Mouse (Mus musculus): ENCODE data around the gene Ankrd44. TPM values are rescaled to one million over a fixed set of nuclear protein-coding genes. Genes with fewer than 3 reads are reported as not detected.
A peak's percentile ranks its signal among the peaks of the same experiment; 100 is the strongest.

Ankrd44 gene
- polyA plus RNA-seq, 1 experiment = 0.55 TPM

DNA sequence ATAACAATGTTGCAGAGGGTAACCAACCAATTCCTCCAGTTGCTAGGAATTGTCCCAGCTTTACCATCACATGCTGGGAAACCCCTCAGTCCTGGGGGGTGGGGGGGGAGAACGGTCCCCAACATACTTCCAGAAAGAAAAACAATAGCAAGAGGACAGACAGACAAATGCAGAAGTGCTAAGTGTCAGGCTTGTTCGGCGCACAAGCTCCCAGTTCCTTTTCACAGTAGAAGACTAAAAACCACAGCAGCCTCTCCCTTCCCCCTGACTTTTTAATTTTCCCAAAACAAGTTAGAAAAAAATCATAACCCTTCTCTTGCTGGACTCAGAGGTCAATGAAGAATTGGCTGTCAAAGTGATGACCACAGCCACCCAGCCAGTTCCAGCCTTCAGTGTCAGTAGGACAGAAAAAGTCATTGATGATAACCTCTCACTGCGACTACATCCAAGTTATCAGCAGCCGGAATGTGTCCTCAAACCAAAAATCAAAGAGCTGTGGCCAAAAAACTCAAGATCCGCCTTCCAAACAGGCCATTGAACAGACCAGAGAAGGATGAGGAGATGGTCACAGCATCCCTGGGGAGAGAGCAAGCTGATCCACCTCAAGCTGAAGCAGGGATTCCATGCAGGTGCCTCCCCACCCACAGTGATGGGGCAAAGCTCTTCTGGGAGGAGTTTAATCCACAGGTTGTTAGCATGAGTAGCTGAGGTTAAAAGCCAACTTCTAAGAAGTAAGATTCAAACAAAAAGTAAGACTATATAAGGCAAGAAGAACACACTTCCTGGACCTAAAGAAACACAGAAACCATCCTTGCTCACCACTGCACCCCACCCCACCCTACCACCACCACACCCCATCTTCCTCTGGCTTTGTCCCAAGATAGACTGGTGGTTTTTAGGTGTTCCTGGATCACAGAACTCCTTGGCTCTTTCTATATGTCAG is 2.5 kb downstream of the Ankrd44 start:
- TF ChIP-seq GATA1 (IDR thresholded peaks at IDR 0.05; ENCODE audit: borderline replicate concordance, low read length) (no peak), FLI1 (IDR thresholded peaks at IDR 0.05; ENCODE audit: low read length) (no peak)
- Histone ChIP-seq H3K4me3 (replicated peaks) (peak overlapping the region; percentile 70), H3K4me1 (peaks cover 46% of the 10 kb centered on the region), H3K9me3 (0 out of 2 replicates have a peak, but pooled peaks cover 2% of the 10 kb centered on the region), H3K27me3 (replicated peaks) (peaks cover 18% of the 10 kb centered on the region), H3K36me3 (replicated peaks; ENCODE audit: low read length) (no peaks in the 10 kb centered on the region)

DNA sequence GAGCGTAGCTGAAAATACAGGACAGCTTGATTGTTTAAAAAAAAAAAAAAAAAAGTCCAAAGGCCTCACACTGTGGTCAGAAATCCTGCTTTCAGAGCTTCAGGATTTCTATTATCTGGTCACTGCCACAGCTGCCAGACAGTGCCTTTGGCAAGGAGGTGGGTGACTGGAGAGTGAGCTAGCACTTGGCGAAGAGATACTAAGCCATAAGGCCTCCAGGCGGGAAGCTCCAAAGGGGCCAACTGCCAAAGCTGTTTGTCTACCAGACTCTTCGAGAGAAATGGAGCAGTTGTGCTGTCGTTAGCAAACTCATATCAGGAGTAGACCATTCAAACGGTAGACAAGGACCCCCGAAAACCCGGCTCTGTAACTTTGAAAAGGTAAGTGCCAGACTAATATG is 3.5 kb downstream of the Ankrd44 start:
- 0 out of 2 replicates have a peak, but pooled peaks cover 2% of the 10 kb centered on the region for H3K9me3 ChIP-seq
- H3K36me3 ChIP-seq (replicated peaks; ENCODE audit: low read length) = no peaks in the 10 kb centered on the region
- H3K4me3 ChIP-seq (replicated peaks) = no peak overlapping the region
- H3K4me1 ChIP-seq = peaks cover 46% of the 10 kb centered on the region
- peaks cover 14% of the 10 kb centered on the region for H3K27me3 ChIP-seq (replicated peaks)
- no peak for TF ChIP-seq FLI1 (IDR thresholded peaks at IDR 0.05; ENCODE audit: low read length)
- no peak for TF ChIP-seq GATA1 (IDR thresholded peaks at IDR 0.05; ENCODE audit: borderline replicate concordance, low read length)

DNA sequence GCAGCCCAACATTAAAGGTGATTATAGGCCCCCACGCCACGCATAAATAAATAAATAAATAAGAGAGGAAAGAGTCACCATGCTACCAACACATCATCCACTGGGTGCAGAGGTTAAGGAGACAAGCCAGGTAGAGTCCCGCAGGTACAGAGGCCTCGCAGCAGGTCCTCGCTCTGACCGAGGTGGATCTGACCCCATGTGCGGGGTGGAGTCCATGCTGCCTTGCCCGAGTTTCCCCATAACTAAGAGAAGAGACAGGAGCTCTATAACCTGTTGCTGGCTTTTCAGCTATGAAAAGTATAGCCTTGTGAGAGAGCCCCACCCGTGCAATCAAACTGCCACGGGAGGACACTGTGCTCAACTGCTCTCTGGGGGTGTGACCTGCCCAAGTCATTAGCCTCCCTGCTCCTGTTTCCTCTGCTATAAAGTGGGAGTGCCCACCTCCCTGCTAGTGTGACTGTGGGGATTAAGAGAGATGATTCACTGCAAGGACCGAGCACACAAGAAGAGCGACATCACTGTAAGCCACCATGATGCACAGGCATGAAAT is 4.1 kb downstream of the Ankrd44 start:
- H3K4me1 ChIP-seq = peaks cover 50% of the 10 kb centered on the region
- H3K36me3 ChIP-seq (replicated peaks; ENCODE audit: low read length) = no peaks in the 10 kb centered on the region
- H3K27me3 ChIP-seq (replicated peaks) = peaks cover 12% of the 10 kb centered on the region
- no peak overlapping the region for H3K4me3 ChIP-seq (replicated peaks)
- H3K9me3 ChIP-seq = no peaks in the 10 kb centered on the region
- TF ChIP-seq GATA1 (IDR thresholded peaks at IDR 0.05; ENCODE audit: borderline replicate concordance, low read length) (no peak), FLI1 (IDR thresholded peaks at IDR 0.05; ENCODE audit: low read length) (no peak)

DNA sequence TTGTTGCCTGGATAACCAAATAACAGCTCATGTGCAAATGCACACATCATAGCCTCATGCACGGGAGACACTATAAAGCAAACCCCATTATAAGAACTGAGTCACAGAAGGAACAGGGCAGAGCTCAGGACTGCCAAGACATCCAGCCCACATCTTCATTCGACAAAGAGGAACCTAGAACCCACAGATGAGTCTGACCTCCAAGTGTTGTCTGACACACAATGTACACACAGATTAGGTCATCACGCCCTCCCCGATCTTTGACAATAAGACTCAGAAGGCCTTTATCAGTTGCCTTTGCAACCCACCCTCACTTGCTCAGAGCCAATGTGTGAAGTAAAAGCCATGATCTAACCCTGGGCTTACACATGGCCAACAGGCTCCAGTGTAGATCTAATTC is 6.1 kb downstream of the Ankrd44 start:
- Histone ChIP-seq H3K9me3 (no peaks in the 10 kb centered on the region), H3K4me3 (replicated peaks) (no peak overlapping the region), H3K4me1 (peaks cover 50% of the 10 kb centered on the region), H3K27me3 (replicated peaks) (no peaks in the 10 kb centered on the region), H3K36me3 (replicated peaks; ENCODE audit: low read length) (no peaks in the 10 kb centered on the region)
- TF ChIP-seq FLI1 (IDR thresholded peaks at IDR 0.05; ENCODE audit: low read length) (no peak), GATA1 (IDR thresholded peaks at IDR 0.05; ENCODE audit: borderline replicate concordance, low read length) (no peak)

DNA sequence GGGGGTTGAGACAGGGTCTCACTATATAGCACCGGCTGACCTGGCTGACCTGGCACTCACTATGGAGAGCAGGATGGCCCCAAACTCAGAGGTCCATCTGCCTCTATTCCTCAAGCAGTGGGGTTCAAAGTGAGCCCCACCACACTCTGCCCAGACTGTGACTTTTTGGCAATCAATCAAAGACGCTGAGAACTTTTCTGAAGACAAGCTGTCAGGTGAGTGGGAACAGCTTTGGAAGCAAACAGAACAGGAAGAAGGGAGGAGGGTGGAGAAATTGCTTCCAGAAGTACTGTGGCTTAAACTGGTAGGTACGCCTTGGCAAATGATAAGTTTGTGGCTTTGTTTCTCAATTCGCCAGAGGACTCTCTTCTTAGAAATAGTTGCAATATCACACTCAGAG is 9.7 kb downstream of the Ankrd44 start:
- Histone ChIP-seq H3K9me3 (no peaks in the 10 kb centered on the region), H3K4me1 (peaks cover 47% of the 10 kb centered on the region), H3K4me3 (replicated peaks) (no peak overlapping the region), H3K36me3 (replicated peaks; ENCODE audit: low read length) (no peaks in the 10 kb centered on the region), H3K27me3 (replicated peaks) (no peaks in the 10 kb centered on the region)
- no peak for TF ChIP-seq GATA1 (IDR thresholded peaks at IDR 0.05; ENCODE audit: borderline replicate concordance, low read length)
- no peak for TF ChIP-seq FLI1 (IDR thresholded peaks at IDR 0.05; ENCODE audit: low read length)

DNA sequence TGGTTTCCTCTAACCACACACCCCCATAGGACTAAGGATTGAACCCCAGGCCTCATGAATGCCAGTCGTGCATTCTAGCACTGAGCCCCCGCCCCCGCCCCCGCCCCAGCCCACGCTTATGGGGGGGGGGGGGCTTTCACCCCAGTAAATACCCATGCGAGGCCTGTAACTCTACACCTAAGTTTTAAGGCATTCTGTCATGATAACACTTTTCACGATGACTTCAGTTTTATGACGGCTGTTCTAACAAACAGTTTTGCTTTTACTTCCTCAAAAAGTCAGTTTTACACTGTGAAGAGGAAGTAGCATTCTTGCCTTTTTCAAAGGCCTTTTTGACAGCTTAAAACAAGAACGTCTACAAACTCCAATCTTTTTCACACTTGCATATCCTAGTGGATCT is 11.8 kb downstream of the Ankrd44 start:
- H3K27me3 ChIP-seq (replicated peaks) = no peaks in the 10 kb centered on the region
- no peaks in the 10 kb centered on the region for H3K36me3 ChIP-seq (replicated peaks; ENCODE audit: low read length)
- no peaks in the 10 kb centered on the region for H3K9me3 ChIP-seq
- peaks cover 65% of the 10 kb centered on the region for H3K4me1 ChIP-seq
- peak overlapping the region; percentile 56 for H3K4me3 ChIP-seq (replicated peaks)
- TF ChIP-seq FLI1 (IDR thresholded peaks at IDR 0.05; ENCODE audit: low read length) (no peak), GATA1 (IDR thresholded peaks at IDR 0.05; ENCODE audit: borderline replicate concordance, low read length) (no peak)

DNA sequence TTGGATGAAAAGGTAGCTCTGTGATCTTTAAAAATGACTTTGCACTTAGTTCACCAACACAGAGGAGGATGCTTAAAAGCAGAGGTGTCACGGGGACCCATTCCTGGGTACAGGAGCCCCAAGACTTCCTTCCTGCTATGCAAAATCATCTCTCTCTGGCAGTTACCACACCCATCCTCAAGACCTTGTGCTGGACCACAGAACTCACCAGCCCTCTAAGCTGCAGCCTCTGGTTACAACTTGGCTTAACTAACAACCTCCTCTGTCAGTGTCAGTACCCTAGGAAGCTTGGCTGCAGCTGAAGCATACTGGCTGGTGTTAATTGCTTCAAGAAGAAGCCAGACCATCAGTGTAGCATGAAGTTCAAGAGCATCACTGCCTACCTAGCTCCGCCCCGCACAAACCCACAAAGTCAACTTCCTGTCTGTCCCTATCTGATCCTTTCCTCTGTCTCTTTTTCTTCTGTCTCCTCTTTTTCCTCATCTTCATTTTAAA is 12.8 kb downstream of the Ankrd44 start:
- H3K4me1 ChIP-seq = peaks cover 70% of the 10 kb centered on the region
- H3K27me3 ChIP-seq (replicated peaks) = no peaks in the 10 kb centered on the region
- H3K4me3 ChIP-seq (replicated peaks) = peak overlapping the region; percentile 53
- no peaks in the 10 kb centered on the region for H3K36me3 ChIP-seq (replicated peaks; ENCODE audit: low read length)
- H3K9me3 ChIP-seq = no peaks in the 10 kb centered on the region
- no peak for TF ChIP-seq FLI1 (IDR thresholded peaks at IDR 0.05; ENCODE audit: low read length)
- TF ChIP-seq GATA1 (IDR thresholded peaks at IDR 0.05; ENCODE audit: borderline replicate concordance, low read length) = no peak

DNA sequence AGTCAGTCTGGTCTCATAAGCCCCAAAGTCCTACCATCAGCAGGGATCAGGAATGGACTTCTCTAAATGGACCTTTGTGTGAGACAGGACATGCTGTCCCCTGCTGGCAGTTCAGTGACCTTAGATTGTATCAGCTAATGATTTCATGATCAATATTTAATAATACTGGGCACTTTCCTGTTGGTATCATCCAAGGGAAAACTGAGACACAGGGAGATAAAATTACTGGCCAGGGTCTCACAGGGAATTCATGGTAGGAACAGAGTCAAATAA is 13.2 kb downstream of the Ankrd44 start:
- no peak for TF ChIP-seq GATA1 (IDR thresholded peaks at IDR 0.05; ENCODE audit: borderline replicate concordance, low read length)
- TF ChIP-seq FLI1 (IDR thresholded peaks at IDR 0.05; ENCODE audit: low read length) = no peak
- Histone ChIP-seq H3K27me3 (replicated peaks) (no peaks in the 10 kb centered on the region), H3K9me3 (no peaks in the 10 kb centered on the region), H3K4me1 (peaks cover 70% of the 10 kb centered on the region), H3K36me3 (replicated peaks; ENCODE audit: low read length) (no peaks in the 10 kb centered on the region), H3K4me3 (replicated peaks) (peak overlapping the region; percentile 23)

DNA sequence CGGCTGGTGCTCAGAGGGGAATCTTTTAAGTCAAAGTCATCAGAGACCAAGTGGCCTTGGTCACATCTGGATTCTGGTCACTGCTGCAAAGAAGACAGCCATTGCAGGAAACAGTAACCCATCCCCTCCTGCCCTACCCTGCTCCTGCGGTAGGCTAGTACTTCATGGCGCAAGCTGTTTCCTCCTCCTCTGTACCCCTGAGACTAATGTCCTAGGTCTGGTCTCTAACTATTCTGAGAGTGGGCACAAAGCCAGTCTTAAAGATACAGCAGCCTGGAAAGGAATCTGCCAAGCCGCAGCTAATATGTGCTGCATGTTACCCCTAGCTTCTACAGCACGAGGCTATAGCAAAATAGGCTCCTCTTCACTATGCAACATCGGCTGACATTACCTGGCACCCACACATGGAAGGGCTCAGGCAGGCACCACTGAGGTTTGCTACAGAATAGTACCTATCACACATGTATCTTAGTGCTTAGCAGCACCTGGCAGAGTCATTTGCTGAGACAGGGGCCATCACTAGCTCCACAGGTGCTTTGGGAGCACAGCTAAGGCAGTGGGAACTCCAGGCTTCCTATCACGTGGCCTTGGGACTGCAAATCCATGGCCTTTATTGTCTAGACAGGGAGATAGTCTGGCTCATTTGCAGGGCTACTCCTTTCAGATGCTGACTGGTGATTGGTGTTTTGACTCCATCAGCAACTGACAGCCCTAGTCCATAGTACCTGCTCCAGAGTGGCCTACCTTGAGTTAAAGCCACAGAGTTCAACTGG is 13.7 kb downstream of the Ankrd44 start:
- Histone ChIP-seq H3K36me3 (replicated peaks; ENCODE audit: low read length) (no peaks in the 10 kb centered on the region), H3K9me3 (no peaks in the 10 kb centered on the region), H3K27me3 (replicated peaks) (no peaks in the 10 kb centered on the region), H3K4me3 (replicated peaks) (peak overlapping the region; percentile 66), H3K4me1 (peaks cover 70% of the 10 kb centered on the region)
- no peak for TF ChIP-seq GATA1 (IDR thresholded peaks at IDR 0.05; ENCODE audit: borderline replicate concordance, low read length)
- TF ChIP-seq FLI1 (IDR thresholded peaks at IDR 0.05; ENCODE audit: low read length) = no peak

Data from megakaryocyte, embryonic 14.5 days (primary cell).